Mouse (Mus musculus): Measurements from ENCODE around the gene Rac2. TPM values are rescaled to one million over a fixed set of nuclear protein-coding genes. Genes with fewer than 3 reads are reported as not detected.

The Rac2 gene
- polyA plus RNA-seq (2016; fragmentation: Nextera tagmentation; extraction: Ambion mirVana), result 7.7 and 9.0 TPM in 2 replicates

DNA sequence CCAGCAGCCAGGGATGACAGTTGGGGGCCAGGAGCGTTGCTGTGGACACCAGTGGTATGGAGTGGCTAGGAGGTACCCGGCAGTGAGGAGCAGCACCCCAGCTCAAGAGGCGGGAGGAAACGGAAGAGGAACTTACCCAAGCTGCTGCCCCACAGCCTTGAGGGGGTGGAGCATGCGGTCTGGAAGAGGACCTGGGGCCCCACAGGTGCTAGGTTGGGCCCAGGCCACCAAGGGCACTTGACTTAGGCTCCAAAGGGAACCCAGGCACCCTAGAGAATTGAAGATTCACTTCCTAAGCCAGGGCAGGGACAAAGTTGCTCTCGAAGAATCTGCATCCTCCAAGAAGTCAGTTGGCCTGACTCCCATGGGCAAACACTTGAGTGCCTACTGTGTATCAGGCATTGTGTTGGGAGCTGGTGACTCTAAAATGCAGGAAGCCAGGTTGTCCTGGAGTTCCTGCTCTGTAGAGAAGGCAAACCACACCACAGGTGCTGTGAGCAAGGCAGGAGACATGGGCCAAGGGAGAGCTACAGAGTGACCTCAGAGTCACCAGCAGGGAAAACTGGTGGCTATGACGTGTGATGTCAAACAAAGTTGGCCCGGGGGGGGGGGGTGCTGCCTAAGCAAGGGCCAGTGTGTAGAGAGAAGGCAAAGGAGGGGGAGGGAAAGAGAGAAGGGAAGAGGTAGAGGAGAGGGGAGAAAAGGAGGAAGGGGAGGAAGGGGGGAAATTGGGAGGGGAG is at the start of gene Rac2:
Rac2 (minus strand) TSS at position 126 of the 740 bp plus-strand sequence.
- WGBS, result 84% methylated on average over 8 of the region's 8 CpGs
- no peaks in the 10 kb centered on the region for H3K36me3 ChIP-seq
- H3K4me3 ChIP-seq, result no peak within 1 kb of the TSS
- H3K4me2 ChIP-seq (replicated peaks), result no peak within 1 kb of the TSS
- H3K27ac ChIP-seq, result no peak within 1 kb of the TSS
- ATAC-seq (ENCODE audit: low FRiP score, low read depth), result no peak
- H3K9me3 ChIP-seq, result no peaks in the 10 kb centered on the region
- H3K9ac ChIP-seq, result no peak within 1 kb of the TSS
- no peaks in the 10 kb centered on the region for H3K4me1 ChIP-seq
- no peaks in the 10 kb centered on the region for H3K27me3 ChIP-seq (replicated peaks)

DNA sequence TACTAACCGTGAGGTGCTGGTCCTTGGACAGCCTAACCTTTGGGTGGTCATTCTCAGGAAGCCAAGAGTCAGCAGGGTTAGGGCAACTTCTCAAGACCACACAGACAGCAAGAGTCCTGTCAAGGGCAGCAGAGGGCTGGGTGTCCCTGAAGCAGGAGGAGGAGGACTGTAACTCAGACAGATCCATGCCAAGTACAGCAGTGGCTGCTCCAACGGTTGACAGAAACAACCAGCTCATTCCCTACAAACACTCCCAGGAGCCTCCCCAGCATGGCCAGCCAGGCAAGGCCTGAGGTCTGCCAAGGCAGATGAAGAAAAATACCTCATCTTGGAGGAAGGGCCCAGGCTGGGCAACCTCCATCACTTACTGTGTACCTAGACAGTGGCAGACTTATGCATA is 44.4 kb upstream of the Rac2 start:
- Histone ChIP-seq H3K9me3 (no peaks in the 10 kb centered on the region), H3K4me1 (no peaks in the 10 kb centered on the region), H3K4me2 (replicated peaks) (no peak overlapping the region), H3K9ac (no peak overlapping the region), H3K27me3 (replicated peaks) (0 out of 2 replicates have a peak, but pooled peaks cover 4% of the 10 kb centered on the region), H3K4me3 (no peak overlapping the region), H3K36me3 (no peaks in the 10 kb centered on the region), H3K27ac (no peak overlapping the region)
- ATAC-seq (ENCODE audit: low FRiP score, low read depth), result no peak
- WGBS, result 83% methylated on average over 2 of the region's 2 CpGs

DNA sequence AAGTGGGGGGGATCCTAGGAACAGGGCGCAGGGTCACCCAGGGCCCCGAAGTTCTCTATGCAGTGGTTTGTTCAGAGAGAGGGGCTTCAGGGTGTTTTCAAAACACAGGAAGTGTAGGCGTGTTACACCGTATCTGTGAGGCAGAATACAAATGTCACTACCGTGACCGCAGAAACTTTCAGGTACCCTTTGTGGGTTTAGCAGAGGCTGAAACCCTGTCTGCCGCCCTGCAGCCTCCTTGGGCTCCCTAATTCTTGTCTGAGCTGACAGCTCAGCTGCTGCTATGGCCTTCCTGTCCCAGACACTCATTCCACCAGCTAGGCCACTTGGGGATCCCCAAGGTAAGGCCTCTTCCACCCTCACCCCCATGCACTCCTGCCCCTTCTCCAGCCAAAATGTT is 42.0 kb upstream of the Rac2 start:
- Histone ChIP-seq H3K4me3 (no peak overlapping the region), H3K4me2 (replicated peaks) (no peak overlapping the region), H3K27ac (no peak overlapping the region), H3K9me3 (no peaks in the 10 kb centered on the region), H3K4me1 (peaks cover 5% of the 10 kb centered on the region; the same call in 1 of the 2 replicates), H3K9ac (no peak overlapping the region), H3K27me3 (replicated peaks) (no peaks in the 10 kb centered on the region), H3K36me3 (no peaks in the 10 kb centered on the region)
- no peak for ATAC-seq (ENCODE audit: low FRiP score, low read depth)
- WGBS, result 90% methylated on average over 7 of the region's 7 CpGs

DNA sequence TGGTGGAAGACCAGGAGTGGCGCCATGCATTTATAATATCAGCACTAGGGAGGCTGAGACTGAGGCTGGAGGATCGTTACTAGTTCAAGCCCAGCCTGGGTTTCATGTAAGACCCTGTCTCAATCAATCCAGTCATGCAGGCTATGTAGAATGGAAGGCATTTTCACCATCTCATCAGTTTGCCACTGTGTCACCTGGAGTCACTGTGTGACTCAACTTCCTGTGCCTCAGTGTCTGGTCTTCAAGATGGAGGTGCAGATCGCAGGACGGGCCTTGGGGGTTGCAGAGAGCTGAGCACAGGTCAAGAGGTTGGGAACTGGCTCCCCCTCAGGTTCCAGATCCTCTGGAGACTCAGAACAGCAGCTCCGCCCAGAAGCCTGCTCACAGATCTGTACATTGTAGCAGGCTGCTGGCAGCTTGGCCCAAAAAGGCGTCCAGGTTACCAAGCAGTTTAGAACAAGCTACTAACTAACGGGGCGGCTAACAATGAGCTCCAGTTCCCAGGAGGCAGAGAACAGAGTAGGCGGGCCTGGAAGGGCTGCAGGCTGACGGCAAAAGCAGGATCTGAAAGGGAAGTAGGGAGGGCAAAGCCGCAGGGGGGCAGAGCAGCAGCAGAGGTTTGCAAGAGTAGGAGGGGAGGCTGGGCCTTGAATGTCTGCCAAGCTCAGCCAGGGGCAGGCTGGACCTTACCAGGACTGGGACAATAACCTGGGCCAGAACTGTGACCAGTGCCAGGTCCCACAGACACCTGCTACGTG is 38.3 kb upstream of the Rac2 start:
- no peak for ATAC-seq (ENCODE audit: low FRiP score, low read depth)
- Histone ChIP-seq H3K4me1 (peaks cover 5% of the 10 kb centered on the region; the same call in 1 of the 2 replicates), H3K27me3 (replicated peaks) (no peaks in the 10 kb centered on the region), H3K27ac (no peak overlapping the region), H3K4me3 (no peak overlapping the region), H3K9me3 (no peaks in the 10 kb centered on the region), H3K4me2 (replicated peaks) (no peak overlapping the region), H3K9ac (peak overlapping the region; percentile 30; the same call in 1 of the 2 replicates), H3K36me3 (no peaks in the 10 kb centered on the region)
- 42% methylated on average over 12 of the region's 12 CpGs for WGBS

DNA sequence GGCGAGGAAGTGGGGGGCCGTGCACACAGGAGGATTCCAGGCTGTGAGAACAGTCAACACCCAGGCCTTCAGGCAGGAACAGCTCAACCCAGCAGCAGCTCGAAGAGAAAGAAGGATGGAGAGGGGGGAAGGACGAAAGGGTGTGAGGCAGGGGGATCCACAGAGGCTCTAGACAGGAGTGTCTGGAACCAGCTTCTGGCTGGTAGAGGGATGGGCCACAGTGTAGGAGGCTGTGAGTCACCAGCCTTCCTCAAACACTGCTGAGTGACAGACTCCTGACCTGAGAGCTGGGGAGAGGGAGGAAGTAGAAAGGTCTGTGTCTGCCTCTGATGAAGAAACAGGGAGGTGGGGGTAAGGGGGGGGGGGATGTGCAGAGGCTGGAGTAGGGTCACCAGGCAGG is 34.9 kb upstream of the Rac2 start:
- H3K27me3 ChIP-seq (replicated peaks), result no peaks in the 10 kb centered on the region
- H3K27ac ChIP-seq, result no peak overlapping the region
- no peak overlapping the region for H3K4me3 ChIP-seq
- WGBS, result 79% methylated on average over 4 of the region's 4 CpGs
- ATAC-seq (ENCODE audit: low FRiP score, low read depth), result no peak
- no peak overlapping the region for H3K9ac ChIP-seq
- H3K4me2 ChIP-seq (replicated peaks), result no peak overlapping the region
- no peaks in the 10 kb centered on the region for H3K36me3 ChIP-seq
- H3K4me1 ChIP-seq, result peaks cover 10% of the 10 kb centered on the region
- H3K9me3 ChIP-seq, result no peaks in the 10 kb centered on the region

DNA sequence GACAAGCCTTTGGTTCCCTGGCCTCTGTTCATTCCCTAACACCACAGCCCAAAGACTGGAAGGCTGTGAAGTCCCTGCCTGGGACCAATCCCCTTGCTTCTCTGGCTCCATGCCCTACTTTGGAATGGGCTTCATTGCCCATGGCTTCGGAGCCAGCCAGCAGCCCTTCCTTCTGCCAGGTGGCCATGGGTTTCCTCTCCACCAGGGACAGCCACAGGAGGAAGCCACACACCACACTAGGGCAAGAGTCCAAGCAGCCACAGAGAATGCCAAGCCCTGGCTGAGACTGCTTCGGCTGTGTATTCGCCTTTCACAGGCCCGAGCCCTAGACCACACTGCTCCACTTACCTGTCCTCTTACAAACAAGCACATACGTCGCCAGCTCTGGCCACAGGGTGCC is 33.5 kb upstream of the Rac2 start:
- H3K27ac ChIP-seq, result no peak overlapping the region
- no peak overlapping the region for H3K4me3 ChIP-seq
- no peak for ATAC-seq (ENCODE audit: low FRiP score, low read depth)
- peaks cover 6% of the 10 kb centered on the region for H3K4me1 ChIP-seq
- H3K36me3 ChIP-seq, result no peaks in the 10 kb centered on the region
- no peaks in the 10 kb centered on the region for H3K9me3 ChIP-seq
- 88% methylated on average over 6 of the region's 6 CpGs for WGBS
- H3K4me2 ChIP-seq (replicated peaks), result no peak overlapping the region
- no peaks in the 10 kb centered on the region for H3K27me3 ChIP-seq (replicated peaks)
- no peak overlapping the region for H3K9ac ChIP-seq

DNA sequence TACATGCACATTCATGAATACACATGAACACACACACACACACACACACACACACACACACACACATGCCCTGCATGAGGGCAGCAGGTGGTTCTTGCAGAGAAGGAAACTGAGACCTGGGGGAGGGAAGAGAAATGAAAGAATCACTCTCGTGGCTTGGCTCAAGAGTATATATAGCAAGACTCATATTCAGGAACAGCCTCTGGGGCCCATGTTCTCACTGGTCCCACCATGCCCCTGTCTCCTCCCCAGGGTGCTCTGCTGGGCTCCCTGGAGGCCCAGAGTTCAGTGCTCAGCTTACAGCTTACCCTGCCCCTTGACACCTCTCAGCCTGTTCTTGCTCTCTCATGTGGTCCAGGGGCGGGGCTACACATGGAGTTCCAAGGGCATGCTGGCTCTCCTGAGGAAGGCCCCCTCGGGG is 32.8 kb upstream of the Rac2 start:
- Histone ChIP-seq H3K4me3 (no peak overlapping the region), H3K4me2 (replicated peaks) (no peak overlapping the region), H3K4me1 (peaks cover 5% of the 10 kb centered on the region), H3K36me3 (no peaks in the 10 kb centered on the region), H3K9ac (no peak overlapping the region), H3K27ac (no peak overlapping the region), H3K27me3 (replicated peaks) (no peaks in the 10 kb centered on the region), H3K9me3 (no peaks in the 10 kb centered on the region)
- 62% methylated on average over 3 of the region's 3 CpGs for WGBS
- no peak for ATAC-seq (ENCODE audit: low FRiP score, low read depth)

DNA sequence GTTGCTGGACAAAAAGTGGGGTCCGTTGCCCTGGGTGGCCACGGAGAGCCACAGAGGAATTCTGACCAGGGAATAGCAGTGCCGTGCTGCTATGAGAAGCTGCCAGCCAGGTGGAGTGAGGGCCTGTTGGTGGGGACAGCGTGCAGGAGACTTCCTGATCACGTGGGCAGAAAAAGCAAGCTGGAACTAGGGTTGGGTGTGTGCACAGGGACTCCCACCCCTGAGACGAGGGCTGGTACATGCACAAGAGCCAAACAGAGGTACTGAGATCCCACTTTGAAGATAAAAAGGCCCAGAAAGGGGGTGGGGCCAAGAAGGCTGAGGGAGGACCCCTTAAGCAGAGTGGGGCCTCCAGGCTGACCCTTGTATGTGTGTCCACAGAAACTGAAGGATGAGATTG is 31.7 kb upstream of the Rac2 start:
- Histone ChIP-seq H3K4me3 (no peak overlapping the region), H3K4me2 (replicated peaks) (no peak overlapping the region), H3K4me1 (peaks cover 5% of the 10 kb centered on the region), H3K36me3 (no peaks in the 10 kb centered on the region), H3K27ac (no peak overlapping the region), H3K9me3 (no peaks in the 10 kb centered on the region), H3K9ac (no peak overlapping the region), H3K27me3 (replicated peaks) (no peaks in the 10 kb centered on the region)
- WGBS, result 79% methylated on average over 6 of the region's 6 CpGs
- ATAC-seq (ENCODE audit: low FRiP score, low read depth), result no peak

DNA sequence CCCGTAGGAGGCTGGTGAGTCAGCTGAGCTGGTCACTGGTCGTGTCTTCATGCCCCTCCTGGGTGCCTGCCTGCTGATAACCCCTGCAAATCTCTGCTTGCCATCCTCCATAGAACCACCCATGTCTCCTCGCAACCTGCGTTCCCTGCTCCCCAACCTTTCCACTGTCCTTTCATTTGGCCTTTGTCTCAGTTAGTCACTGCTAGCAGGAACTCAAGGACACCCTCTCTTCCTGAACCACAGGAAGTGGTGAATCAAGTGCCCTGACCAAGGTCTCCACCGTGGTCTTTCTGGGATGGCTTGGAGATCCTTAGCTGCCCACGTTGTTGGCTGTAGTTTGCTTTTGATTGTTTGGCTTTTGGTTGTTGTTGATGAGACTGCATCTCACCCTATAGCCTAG is 28.6 kb upstream of the Rac2 start:
- Histone ChIP-seq H3K27me3 (replicated peaks) (no peaks in the 10 kb centered on the region), H3K9me3 (no peaks in the 10 kb centered on the region), H3K36me3 (no peaks in the 10 kb centered on the region), H3K4me3 (no peak overlapping the region), H3K4me1 (peaks cover 5% of the 10 kb centered on the region), H3K9ac (no peak overlapping the region), H3K4me2 (replicated peaks) (no peak overlapping the region), H3K27ac (no peak overlapping the region)
- 85% methylated on average over 6 of the region's 6 CpGs for WGBS
- ATAC-seq (ENCODE audit: low FRiP score, low read depth), result no peak

DNA sequence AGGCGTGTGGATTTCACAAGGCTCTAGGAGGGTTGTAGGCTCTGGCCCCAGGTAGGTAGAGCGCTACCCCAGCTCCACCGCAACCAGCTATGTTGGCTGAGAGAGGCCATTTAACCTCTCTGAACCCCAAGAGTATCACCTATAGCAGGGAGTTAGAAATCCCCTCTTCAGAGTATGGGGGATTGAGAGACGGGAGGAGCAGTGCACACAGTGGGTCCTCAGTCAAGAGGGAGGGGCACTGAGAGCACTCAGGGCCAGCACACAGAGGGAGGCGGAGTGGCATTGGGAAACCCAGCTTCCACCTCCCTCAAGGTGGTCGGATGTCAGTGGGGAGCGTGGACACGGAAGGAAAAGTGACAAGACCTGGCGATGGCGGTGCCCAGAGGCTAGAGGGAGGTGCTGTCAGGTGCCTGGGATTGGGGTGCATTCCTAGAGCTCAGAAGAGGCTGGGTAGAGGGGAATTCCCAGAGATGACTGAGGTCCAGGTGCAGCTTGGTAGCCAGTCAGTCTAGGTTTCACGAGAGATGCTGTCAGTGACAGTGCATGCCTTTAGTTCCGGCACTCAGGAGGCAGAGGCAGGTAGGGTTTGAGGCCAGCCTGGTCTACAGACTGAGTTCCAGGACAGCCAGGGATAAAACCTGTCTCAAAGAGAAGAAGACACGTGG is 27.1 kb upstream of the Rac2 start:
- Histone ChIP-seq H3K9me3 (no peaks in the 10 kb centered on the region), H3K36me3 (no peaks in the 10 kb centered on the region), H3K4me2 (replicated peaks) (no peak overlapping the region), H3K27me3 (replicated peaks) (no peaks in the 10 kb centered on the region), H3K9ac (no peak overlapping the region), H3K4me3 (no peak overlapping the region), H3K27ac (no peak overlapping the region), H3K4me1 (no peaks in the 10 kb centered on the region)
- WGBS, result 82% methylated on average over 13 of the region's 13 CpGs
- ATAC-seq (ENCODE audit: low FRiP score, low read depth), result no peak

DNA sequence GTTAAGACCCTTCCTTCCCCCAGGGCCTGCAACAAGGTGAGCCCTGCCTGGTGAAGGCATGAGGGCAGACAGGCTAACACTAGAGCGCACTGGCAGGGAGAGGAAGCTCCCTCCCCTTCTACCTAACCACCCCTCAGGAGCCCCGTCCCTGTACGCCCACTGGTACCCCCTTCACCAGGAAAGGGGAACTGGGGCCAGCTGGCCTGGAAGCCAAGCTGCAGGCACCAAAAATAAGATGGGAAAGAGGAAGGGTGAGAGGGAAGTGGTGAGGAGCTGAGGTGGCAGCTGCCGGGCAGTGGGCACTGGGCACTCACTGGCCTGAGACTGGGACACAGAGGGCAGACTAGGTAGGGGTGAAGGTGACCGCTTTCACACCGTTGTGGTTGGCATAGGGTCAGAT is 26.5 kb upstream of the Rac2 start:
- Histone ChIP-seq H3K4me1 (no peaks in the 10 kb centered on the region), H3K27me3 (replicated peaks) (no peaks in the 10 kb centered on the region), H3K4me3 (no peak overlapping the region), H3K4me2 (replicated peaks) (no peak overlapping the region), H3K36me3 (no peaks in the 10 kb centered on the region), H3K27ac (no peak overlapping the region), H3K9me3 (no peaks in the 10 kb centered on the region), H3K9ac (no peak overlapping the region)
- WGBS, result 83% methylated on average over 6 of the region's 6 CpGs
- ATAC-seq (ENCODE audit: low FRiP score, low read depth), result no peak

DNA sequence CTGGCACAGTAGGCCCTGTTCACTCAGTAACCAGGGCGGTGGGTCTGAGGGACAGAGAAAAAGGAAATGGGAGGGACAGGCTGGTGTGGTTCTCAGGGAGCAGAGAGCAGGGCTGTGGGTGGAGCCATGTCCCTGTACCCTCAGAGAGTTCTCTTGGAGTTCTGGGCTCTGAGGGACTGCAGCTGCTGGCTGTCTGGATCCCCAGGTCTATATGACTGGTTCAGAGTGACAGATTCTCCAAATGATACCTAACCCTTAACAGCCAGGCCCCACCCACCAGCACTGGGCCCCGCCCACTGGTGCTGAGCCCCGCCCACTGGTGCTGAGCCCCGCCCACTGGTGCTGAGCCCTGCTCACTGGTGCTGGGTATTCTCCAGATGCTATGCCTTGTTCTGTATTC is 25.1 kb upstream of the Rac2 start:
- WGBS, result 68% methylated on average over 4 of the region's 4 CpGs
- H3K9me3 ChIP-seq, result no peaks in the 10 kb centered on the region
- no peak overlapping the region for H3K9ac ChIP-seq
- no peaks in the 10 kb centered on the region for H3K36me3 ChIP-seq
- no peaks in the 10 kb centered on the region for H3K4me1 ChIP-seq
- no peak overlapping the region for H3K4me2 ChIP-seq (replicated peaks)
- H3K27me3 ChIP-seq (replicated peaks), result no peaks in the 10 kb centered on the region
- H3K27ac ChIP-seq, result no peak overlapping the region
- H3K4me3 ChIP-seq, result no peak overlapping the region
- no peak for ATAC-seq (ENCODE audit: low FRiP score, low read depth)
